Mouse (Mus musculus): ENCODE measurements around the gene Ctnna2. TPM values are rescaled to one million over a fixed set of nuclear protein-coding genes. Genes with fewer than 3 reads are reported as not detected.

Ctnna2 gene
- total RNA-seq, 2 experiments from 2014 or later: 82.8 to 86.1 TPM

DNA sequence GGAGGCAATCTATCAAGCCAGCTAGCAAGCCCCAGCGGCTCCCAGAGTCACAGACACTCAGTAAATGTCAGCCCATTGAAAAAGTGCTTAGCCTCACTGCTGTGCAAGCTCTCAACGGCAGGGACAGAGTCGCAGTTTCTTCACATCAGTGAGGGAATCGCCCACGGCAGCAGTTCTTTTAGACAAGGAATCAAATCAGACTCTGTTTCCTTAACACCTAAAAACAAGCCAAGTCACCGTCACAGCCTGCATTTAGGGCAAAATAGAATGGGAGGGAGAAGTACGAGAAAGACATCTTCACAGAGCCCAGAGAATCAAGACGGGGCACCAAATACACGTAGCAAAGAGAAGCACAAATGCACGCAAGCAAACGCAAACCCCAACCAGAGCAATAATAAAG lies 535.6 kb downstream of the Ctnna2 start:
- DNase-seq (ENCODE audit: low spot score in 2 of 2): peak in 1 of 2 experiments; percentile 44

DNA sequence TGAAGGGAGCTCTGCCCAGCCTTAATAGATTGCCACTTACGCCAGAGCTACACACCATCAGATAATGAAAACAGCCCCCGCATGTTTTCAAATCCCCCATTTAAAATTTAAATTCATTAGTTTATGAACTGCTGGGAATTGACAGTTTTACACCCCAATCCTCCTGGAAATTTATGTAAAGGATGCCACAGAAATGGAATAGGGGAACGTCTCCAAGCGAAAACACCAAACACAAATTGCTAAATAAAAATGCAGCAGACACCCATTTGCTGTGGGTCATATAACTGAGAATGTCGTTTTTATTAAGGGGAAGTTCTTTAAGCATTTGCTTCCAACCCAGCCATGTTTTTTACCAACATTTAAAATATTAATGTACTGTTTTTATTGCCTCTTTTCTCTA lies 538.4 kb downstream of the Ctnna2 start:
- DNase-seq (ENCODE audit: low spot score in 2 of 2): no peak

DNA sequence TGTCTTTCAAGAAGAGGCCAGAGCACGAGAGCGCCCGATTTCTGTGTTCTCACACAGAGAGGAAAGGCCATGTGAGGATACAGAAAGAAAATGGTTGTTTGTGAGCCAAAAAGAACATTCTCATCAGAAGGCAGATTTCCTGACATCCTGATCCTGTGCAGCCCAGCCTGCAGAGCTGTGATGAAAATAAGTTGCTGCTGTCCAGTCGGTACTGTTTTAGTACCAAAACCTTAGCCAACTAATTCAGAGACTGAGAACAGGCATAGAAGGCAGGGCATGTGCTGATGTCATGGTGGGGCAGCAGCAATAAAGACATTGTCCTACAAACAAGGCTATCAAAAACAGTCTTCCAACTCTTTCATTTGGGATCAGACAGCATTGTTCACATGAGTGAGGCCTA lies 549.1 kb downstream of the Ctnna2 start:
- DNase-seq (ENCODE audit: low spot score in 2 of 2): no peak

DNA sequence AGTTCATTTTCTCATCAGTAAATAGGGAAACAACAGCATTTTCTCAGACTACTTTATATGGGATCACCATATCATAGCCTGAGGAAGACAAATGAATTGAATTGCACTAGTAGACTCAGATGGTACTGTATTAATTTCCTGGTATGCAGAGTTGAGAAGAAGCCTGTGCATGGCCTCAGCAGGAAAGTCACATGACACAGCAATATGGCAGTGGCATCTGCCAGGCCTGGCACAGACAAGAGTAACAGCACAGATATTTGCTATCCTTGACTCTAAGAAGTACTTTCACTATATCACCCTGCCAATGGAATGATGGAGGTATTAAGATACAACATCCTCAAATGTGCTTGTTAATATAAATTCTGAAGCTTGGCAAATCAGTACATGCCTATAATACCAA lies 553.8 kb downstream of the Ctnna2 start:
- peak; percentile 64 to 79 for DNase-seq (ENCODE audit: low spot score in 2 of 2)

DNA sequence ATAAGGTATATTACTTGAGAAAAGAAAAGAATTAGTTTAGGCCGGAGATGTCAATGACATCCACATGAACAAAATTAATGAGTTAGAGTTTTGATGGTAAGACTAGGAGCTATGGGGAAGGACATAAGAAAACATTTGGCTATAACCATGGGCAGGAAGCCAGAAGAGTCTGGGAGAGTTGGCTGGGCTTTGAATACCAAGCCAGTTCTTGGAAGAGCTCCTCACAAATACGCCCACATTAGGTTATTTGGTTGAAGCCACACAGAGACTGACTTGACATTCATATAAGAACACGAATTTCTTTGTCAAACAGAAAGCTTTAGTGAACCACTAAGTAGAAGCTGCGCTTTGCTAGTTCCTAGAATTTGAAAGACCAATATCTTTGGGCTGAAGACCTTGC lies 554.7 kb downstream of the Ctnna2 start:
- peak in 1 of 2 experiments; percentile 19 for DNase-seq (ENCODE audit: low spot score in 2 of 2)

DNA sequence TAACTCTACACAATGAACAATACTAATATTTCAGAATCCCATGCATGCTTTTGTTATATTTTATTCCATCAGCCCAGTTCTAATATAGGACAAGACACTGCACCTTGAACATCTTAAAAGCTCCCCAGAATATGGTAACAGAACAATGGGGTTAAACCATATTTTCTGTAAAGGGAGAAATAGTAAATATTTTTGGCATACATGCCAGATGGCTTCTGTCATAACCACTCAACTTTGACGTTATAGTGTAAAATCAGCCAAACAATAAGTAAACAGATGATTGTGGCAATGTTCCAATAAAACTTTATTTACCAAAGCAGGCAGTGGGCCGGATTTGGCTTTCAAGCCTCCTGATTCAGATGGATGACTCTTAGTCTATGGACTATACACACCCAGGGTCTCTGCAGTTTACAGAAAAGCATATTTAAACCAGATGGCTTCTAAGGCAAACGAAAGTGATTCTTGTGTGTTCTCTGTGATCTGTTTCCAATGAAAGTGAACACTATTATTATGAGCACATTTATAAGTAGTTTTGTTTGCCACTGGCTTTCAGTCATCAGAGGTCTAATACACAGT lies 557.8 kb downstream of the Ctnna2 start:
- DNase-seq (ENCODE audit: low spot score in 2 of 2): peak in 1 of 2 experiments; percentile 16

DNA sequence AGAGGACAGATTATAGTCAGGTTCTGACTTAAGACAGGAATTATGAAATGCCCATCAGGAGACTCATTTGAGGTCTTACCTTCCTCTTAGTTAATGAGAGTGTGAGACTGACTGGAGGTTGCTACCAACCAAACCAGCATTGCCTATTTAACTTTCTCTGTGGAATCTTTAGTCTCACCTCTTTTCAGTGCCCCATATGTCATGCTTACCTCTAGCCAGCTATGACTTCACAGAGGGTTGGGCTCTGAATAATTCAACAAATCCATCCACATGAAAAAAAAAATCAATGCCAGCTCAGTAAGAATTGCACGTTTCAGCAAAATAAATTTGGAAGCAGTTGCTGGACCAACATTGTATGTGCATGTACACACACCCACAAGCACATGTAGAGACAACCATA lies 562.5 kb downstream of the Ctnna2 start:
- no peak for DNase-seq (ENCODE audit: low spot score in 2 of 2)

DNA sequence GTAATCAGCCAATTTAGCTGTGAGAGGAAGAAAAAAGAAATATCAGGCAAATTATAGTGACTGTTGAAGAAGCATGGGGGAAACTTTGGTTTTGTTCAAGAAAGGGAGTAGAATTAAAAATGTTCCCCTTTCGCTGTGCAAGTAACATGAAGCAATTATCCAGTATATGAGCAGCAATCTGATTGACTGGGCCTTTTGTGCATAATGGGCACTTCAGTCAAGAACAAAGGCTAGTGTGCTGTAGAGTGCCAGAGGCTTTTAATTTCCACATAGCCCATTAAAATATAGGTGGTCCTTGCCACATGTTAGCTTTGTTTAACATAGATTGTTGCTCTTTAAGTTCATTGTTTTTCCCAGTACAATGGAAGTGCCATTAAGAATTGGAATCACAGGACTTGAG lies 566.0 kb downstream of the Ctnna2 start:
- DNase-seq (ENCODE audit: low spot score in 2 of 2): no peak

DNA sequence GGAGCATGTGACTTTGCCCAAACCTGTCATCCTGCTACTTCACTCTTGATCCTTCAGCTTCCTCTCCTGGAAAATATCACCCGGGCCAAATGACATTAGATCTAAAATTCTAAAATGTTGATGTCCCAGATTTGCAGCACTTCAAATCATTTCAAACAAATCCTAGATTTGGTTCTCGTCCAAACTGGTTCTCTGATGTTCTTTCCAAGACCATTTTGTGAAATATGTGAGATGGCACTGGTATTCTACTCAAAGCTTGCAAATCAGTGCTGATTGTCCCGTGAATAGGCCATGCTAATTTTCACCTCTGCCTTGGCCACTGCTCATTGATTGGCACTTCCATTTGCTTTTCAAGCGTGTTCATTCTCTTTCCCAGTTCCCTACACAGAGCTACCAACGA lies 571.0 kb downstream of the Ctnna2 start:
- no peak for DNase-seq (ENCODE audit: low spot score in 2 of 2)

DNA sequence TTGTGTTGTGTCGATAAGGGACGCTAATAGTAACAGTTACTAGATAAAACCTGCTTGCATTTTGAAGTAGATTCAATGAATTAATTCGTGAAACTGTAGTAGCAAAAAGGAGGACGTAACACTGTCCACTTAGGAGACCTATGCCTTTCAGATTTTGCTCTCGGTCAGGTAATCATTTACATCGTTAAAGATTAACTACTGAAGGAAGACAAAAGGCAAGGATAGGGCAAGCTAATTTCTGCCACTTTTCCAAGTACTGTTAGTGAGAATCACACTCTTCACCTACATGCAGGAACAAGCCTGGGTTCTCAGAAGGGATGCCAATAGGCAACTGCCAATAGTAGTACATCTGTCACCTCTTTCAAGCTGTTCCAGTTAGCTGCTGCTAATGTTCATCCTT lies 578.7 kb downstream of the Ctnna2 start:
- no peak for DNase-seq (ENCODE audit: low spot score in 2 of 2)

DNA sequence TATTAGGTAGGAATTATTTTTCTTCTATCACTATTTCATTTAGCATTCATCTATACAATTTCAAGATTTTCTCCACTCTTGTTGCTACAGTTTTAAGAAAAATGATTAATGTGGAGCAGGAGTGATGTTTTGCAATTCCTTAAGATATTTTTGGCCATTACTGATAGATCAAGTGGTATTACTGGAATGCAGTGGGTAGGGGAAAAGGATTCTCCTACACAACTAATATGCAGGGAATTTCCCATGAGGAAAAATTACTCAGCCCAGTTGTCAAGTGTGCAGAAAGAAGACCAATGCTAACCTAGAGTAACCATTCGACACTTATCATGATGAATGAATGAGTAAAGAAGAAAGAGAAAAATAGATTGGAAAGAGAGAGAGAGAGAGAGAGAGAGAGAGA lies 587.8 kb downstream of the Ctnna2 start:
- no peak for DNase-seq (ENCODE audit: low spot score in 2 of 2)

DNA sequence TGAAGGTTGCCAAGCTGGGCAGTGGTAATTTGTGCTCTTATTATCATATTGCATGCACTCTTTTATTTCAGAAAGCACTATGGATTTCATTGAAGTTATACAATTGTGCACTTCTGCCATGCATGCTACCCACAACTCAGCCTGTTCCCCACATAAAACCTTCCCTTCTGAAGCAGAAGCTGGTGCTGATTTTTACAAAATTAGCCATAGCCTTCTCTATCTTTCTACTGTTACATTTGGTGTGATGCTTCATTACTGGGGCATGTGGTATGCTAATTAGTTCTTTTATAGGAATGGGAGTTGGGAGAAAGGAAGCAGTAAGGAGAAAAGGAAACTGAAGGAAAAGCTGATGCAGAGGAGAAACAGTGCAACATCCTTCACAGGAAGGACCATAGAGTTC lies 598.2 kb downstream of the Ctnna2 start:
- peak in 1 of 2 experiments; percentile 37 for DNase-seq (ENCODE audit: low spot score in 2 of 2)

DNA sequence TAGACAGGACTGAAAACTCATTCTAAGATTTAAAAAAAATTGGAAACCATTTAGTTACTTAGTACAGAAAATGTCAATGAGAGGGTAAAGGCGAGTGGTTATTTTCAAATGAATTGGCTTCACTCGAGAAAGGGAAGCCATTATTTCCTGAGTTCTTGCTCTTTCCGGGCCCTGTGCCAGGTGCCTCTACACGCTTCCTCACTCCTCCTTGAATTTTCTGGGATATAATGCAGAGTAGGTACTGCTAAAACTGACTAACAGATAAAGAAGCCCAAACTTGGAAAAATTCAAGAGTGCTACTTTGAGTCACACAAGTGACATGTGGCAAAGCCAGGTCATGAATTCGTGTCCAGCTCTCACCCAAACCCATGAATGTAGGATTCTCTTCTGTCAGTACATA lies 606.4 kb downstream of the Ctnna2 start:
- DNase-seq (ENCODE audit: low spot score in 2 of 2): no peak

DNA sequence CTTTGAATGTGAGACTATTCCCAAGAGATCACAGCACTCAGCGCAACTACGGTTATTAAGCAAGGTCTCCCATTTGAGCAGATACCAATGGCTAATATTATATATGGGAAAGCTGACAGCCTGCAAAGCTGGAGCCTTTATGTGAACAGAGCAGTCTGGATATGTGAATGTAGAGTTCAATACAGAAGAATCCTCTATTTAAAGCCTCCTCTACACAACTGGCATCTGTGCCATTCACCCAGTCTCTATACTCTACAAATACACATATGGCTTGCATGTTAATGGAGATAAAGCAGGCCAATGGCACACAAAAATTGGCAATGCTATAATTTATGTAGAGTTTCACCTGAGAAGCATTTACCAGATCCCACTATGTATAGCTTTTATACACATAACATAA lies 608.4 kb downstream of the Ctnna2 start:
- no peak for DNase-seq (ENCODE audit: low spot score in 2 of 2)

DNA sequence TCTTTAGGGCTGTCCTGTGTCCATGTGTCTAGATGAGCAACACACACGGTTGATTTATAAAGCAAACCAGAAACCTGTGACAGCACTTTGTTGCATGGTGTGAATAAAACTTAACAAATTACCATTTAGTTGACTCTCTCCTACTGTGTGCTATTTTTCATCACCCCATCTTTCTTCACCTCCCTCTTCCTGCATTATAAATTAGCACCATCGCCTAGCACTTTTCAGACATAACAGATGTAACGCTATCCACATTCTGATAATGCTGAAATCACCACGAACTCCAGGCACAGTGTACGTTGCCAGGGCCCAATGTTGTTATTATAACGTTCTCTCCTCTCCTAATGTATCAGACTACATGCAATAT lies 621.0 kb downstream of the Ctnna2 start:
- no peak for DNase-seq (ENCODE audit: low spot score in 2 of 2)

DNA sequence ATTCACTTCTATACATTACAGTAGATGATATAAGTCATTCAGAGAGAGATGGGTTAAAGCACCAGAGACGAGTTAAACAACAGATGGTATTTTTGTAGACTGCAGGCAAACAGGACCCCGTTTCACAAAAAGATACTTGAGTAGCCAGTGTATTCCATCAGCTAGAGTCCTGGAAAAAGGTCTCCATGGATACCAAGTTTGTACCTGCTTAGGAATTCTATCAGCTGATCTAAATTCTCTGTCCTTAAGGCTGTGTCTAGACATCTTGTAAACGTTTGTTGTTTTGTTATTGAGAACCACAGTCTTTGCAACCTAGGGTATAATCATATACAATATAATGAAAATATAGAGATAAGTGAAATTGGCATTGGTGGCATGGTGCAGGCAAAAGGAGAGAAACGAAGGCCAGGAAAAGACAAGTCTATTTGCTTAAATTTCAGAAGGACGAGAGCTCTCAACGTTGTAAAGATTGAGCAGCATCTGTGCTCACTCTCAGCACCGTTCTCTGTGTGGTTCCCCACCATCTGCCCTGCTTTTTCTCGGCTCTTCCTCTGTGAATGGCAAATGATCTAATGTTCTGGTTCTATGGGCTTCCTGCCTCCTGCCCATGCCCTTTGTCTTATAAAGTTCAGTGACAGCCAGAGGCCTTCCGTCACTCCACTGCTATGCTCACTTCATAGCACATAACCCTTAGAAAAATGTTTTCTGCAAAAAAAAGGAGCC lies 621.6 kb downstream of the Ctnna2 start:
- peak; percentile 51 to 77 for DNase-seq (ENCODE audit: low spot score in 2 of 2)

DNA sequence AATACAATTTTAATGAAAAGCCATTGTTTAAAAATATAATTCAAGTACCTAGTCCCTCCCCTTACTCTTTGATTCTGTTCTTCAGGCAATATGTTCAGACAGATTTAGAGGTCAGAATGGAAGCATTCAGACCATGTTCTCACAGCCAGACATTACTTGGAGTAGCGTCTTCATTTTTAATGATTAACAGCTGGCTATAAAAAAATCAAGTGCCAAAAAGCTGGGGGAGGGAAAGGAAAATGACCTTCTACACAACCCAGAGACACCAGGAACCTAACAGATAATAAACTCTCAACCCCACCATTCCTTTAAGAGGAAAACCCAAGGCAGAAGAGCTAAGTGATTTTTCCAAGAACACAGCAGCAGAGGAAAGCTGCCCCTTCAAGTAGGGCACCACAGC lies 624.7 kb downstream of the Ctnna2 start:
- no peak for DNase-seq (ENCODE audit: low spot score in 2 of 2)

DNA sequence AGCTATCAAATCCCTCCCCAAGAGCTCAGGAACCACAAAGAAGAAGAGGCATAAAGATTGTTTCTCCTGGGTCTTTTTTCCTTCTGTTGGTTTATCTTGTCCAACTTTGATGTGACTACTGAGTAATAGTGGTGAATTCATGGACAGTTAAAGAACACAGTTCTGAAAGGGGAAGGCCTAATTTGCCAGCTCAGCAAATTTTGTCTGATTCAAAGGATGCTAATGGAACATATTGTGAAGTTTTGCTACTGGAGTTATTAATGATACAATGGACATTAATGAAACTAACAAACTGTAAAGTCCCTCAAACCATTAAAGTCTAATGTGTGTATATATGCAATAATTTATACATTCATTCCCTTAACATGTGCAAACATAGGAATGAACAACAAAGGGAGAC lies 635.7 kb downstream of the Ctnna2 start:
- DNase-seq (ENCODE audit: low spot score in 2 of 2): no peak

DNA sequence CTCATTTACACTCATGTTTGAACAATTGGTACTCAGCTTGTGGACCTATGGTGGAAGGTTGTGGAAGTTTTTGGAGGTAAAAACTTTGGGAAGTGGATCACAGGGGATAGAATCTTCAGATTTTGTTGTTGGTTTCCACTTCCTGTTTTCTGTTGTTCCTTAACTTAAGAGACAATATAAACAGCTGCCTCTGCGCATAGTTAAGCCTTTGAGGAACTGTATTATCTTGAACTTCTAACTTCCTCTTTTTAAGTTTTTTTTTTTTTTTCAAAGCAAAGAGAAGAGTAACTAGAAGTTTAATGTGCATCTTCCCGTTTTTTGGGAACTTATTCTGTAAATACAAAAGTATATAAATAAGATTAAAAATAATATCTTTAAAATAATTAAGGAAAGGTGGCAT lies 644.0 kb downstream of the Ctnna2 start:
- DNase-seq (ENCODE audit: low spot score in 2 of 2): no peak

DNA sequence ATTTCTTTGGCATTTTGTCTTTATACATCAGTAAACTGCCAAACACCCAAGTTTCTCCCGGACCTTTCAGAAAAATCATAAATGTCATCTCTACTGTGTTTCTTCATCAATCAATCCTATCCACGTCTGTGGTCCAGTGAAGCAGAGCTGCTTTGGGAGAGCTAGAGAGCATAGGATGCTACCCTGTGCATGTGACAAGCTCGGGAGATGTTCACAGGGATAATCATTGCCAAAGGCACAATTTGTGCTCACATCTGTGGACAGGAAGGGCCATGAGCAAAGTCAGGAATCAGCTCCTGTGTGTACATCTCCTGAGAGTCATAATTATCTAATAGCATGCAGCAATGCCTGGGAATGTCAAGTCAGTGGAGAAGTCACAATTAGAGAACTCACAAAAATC lies 654.8 kb downstream of the Ctnna2 start:
- DNase-seq (ENCODE audit: low spot score in 2 of 2): no peak

DNA sequence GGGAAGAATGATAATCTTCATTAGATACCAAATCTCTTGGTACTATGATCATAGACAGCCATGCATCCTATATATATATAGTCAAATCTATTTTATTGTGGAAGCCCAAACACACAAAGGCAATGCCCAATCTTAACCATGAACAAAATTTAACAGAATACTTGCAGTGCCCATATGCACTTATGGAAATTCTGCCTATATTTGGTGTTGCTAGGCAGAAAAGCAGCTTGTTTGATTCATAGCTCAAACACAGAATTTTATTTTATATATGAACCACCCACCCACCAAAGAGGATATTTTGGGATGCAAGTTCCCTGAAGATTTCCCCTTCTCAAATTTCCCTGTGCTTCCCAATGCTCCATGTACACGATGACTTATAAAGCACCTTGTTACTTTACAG lies 655.2 kb downstream of the Ctnna2 start:
- no peak for DNase-seq (ENCODE audit: low spot score in 2 of 2)

DNA sequence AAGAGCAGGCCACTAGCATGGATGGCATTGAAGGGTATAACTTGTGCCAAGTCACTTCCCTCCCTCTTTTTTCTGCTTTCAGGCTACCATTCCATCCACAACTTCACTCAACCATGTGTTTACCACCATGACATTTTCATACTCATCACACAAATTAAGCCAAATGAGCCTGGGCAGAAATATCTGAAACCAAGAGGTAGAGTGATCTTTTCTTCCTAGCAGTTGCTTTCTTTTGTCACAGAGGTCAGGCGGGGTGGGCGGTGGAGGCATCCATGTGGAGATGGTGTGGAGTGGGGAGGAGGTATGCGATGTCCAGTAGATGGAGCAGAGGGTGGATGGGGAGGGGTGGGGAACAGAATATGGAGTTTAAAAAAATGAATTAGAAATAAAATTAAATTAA lies 672.7 kb downstream of the Ctnna2 start:
- DNase-seq (ENCODE audit: low spot score in 2 of 2): no peak

DNA sequence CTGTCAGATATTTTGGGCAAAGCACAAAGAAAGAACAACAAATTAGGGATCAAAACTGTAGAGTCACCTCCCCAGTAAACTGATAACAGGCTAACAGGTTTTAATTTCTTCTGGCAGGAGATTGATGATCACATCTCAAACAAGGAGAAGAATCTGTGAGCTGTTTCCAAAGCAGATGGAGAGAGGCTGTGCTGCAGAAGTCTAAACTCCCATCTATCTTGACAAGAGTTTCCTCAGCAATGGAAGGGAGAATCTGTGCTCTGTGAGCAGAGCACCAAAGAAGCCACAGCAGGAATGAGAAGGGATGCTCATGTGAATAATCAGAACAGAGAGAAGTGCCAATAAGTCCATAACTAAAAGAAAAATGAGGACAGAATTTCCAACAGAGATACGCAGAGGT lies 678.2 kb downstream of the Ctnna2 start:
- peak; percentile 11 to 46 for DNase-seq (ENCODE audit: low spot score in 2 of 2)

Data from layer of hippocampus, adult 18-20 months (tissue).